Mouse (Mus musculus): ENCODE measurements around the gene Alkbh8.
"Not testable (repeated sequence)": the region's sequence is repeated elsewhere in the genome, so short reads cannot be mapped to it uniquely, and the experiment has no call there.

Alkbh8 gene

DNA sequence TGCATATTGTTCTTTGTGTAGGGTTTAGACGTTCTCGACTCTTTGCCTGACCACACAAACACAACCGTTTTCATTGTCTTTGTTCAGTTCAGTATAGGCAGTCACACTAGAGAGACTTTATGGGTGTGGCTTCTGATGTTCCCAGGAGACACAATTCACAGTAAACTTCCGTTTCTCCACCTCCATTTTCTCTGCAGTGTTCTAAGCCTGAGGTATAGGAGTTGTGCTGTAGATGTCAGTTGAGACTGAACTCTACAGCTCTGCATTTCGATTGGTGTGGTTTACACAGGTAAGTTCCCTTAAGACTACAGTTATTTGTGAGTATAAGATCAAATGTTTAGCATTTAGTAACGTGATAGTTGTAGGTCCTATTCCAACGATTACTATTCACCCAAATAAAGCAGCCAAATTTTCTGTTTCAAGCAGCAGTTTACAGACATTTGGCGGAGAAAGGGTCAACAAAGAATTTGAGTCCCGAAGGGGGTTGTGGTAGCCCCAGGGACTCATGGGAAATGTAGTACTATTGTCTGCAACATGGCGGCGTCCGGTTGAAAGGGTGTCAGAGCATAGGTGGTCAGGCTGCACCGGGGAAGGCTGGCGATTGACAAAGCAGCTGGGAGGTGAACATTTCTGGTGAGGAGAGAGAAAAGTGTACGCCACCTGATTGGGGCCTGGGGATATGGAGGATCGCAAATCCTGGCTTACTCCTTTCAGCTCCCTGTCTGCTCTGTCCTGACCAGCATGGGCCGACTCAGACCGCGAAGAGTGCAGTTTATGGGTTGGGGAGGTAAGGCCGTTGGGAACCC is at the start of gene Alkbh8:
Alkbh8 (plus strand) TSS at position 179 of the 806 bp plus-strand sequence.
- peak; percentile 54 for DNase-seq (ENCODE audit: low spot score)

DNA sequence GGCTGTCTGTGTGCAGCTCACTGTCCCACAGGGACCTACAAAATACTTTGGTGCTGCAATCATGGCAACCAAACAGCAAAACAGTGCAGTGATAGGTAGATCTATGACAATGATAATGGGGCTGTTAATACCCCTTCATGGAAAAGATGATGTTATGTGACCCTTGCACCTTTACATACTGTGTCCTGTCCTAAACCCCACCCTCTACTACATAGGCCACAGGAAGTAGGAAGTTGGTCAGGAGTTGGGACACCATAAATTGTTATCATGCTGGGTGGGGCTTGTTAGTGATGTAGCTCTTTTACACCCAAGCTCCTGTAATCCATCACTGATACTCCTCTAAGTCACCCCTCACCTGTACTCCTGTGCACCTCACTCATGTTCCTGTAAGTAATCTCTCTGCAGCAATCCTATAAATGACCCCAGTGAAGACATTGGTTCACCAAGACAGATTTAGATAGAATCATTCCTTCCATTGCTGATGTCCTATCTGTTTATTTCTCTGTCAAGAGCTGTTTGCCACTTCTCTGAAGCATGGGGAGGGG is 25.6 kb upstream of the Alkbh8 start:
- no peak for DNase-seq (ENCODE audit: low spot score)

- no peak for DNase-seq (ENCODE audit: low spot score)
Observed at GRCm38 (mm10) chr9:3310016-3310415, 24.9 kb upstream of the Alkbh8 start.

GRCm38 (mm10) chr9:3327342-3328053 is 7.4 kb upstream of the Alkbh8 start:
- not testable (repeated sequence) for DNase-seq (ENCODE audit: low spot score)

- no peak for DNase-seq (ENCODE audit: low spot score)
Observed at GRCm38 (mm10) chr9:3328054-3328595, 6.8 kb upstream of the Alkbh8 start.

- DNase-seq (ENCODE audit: low spot score) = no peak
Observed at GRCm38 (mm10) chr9:3330319-3330718, 4.6 kb upstream of the Alkbh8 start.

DNA sequence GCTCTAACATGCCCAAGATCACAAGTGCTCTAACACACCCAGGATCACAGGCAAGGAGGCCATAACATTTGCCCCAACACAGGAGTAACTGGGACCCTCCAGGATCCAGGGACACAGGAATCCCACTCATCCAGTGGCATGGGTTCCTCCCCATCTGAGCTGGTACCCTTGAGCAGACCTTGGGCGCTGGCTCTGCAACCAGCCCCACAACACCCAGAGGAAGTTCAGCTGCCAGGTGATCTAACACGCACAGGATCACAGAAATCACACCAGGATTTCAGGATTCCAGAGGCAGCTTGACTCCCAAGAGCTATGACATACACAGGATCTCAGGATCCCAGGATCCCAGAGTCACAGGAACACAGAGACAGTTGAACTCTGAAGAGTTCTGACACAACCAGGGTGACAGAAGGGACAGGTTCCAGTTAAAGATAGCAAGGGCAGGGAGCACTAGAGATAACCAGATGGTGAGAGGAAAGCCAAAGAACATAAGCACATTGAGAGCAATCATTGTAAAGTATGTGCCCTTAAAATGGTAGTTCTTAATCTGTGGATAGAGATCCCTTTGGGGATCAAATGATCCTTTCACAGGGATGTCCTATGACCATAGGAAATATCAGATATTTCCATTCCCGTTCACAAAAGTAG is 4.1 kb upstream of the Alkbh8 start:
- DNase-seq (ENCODE audit: low spot score) = no peak

GRCm38 (mm10) chr9:3336661-3337060 is 1.7 kb downstream of the Alkbh8 start:
- no peak for DNase-seq (ENCODE audit: low spot score)

DNA sequence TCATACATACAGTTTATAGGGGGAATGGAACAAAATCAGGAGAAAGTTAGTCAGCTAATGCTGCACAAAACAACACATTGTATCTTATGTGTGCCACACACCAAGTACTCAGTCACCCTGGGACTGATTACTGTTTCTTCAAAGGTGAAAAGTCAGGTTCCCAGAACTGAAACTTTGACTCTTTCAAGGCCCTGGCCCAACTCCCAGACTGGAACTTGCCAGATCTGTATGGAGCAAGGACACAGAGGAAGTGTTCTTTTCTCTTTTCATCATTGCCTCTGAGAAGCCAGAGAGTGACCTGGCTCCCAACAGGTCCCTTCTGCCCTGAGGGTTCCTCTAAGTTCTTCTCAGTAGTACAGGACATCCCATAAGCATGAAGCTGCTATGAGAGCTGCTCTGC is 10.2 kb downstream of the Alkbh8 start:
- DNase-seq (ENCODE audit: low spot score) = no peak

DNA sequence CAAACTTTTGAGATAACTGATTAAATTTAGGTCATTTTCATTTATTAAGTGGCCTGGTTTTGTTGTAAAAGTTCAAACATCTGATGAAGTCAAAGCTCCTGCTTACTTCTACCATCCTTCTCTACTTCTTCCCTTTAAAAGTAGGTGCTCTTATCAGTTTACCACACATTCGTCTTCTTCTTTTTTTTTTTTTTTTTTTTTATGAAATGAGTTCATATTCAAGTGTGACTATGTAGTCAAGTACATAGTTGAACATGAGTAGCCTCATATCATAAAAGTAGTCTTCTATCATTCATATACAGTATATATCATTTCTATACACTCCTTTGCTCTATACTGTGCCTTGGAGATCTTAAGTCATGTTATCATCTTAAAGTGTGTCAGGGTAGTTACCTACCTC is 11.0 kb downstream of the Alkbh8 start:
- no peak for DNase-seq (ENCODE audit: low spot score)

- no peak for DNase-seq (ENCODE audit: low spot score)
Observed at GRCm38 (mm10) chr9:3350056-3350455, 15.1 kb downstream of the Alkbh8 start.

- not testable (repeated sequence) for DNase-seq (ENCODE audit: low spot score)
Observed at GRCm38 (mm10) chr9:3376323-3376722, 41.4 kb downstream of the Alkbh8 start.

DNA sequence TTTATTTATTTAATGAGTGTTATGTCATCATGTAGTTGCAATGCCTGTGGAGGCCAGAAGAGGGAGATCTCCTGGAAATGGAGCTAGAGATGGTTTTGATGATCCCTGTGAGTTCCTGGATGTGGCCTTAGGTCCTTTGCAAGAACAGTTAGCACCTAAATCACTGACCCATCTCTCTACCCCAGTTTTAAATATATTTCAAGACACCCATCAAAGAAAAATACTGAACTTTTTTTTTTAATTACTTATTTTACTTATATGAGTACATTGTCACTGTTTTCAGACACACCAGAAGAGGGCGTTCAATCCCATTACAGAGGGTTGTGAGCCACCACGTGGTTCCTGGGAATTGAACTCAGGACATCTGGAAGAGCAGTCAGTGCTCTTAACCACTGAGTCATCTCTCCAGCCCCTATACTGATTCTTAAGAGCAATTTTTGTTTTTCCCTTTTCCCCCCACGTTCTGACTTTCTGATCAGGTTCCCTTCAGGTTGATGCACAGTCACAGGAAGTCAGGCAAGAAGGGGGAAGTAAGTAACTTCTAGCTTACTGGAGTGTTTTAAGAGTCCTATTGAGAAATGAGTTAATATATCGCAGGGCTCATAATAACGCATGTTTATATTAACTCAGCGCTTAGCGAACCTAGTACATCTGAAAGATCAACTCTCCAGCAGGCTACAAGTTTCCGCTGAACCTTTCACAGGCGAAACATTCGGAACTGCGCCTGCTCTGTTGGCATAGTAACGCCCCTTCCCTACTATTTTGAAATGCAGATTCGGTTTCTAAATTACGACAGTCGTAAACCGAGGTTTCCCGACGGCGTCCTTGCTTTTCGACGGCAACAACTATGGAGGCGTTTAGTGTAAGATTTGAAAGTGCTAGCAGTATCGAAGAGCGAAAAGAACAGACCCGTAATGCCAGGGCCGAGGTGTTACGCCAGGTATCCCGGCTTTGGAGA is 68.6 kb downstream of the Alkbh8 start, which contains the start of gene Cwf19l2:
Cwf19l2 (plus strand) TSS at position 342 of the 958 bp plus-strand sequence.
- peak; percentile 68 for DNase-seq (ENCODE audit: low spot score)

GRCm38 (mm10) chr9:3404372-3404771 is 69.4 kb downstream of the Alkbh8 start:
- peak; percentile 1 for DNase-seq (ENCODE audit: low spot score)

GRCm38 (mm10) chr9:3439555-3440300 is 104.8 kb downstream of the Alkbh8 start:
- not testable (repeated sequence) for DNase-seq (ENCODE audit: low spot score)

Data from ovary, postnatal 14 days (tissue).